Mouse (Mus musculus): ENCODE measurements around the gene Sp3. TPM values are rescaled to one million over a fixed set of nuclear protein-coding genes. Genes with fewer than 3 reads are reported as not detected.
"Not testable (repeated sequence)": the region's sequence is repeated elsewhere in the genome, so short reads cannot be mapped to it uniquely, and the experiment has no call there.

Gene Sp3
- total RNA-seq, 2 experiments from 2014 or later, result 19.7 to 21.1 TPM

- DNase-seq, result no peak
- intact Hi-C loops (cut with DNase I), result no loop called here
These were observed 23.8 kb downstream of the Sp3 start for GRCm38 (mm10) chr2:72956415-72956814.

DNA sequence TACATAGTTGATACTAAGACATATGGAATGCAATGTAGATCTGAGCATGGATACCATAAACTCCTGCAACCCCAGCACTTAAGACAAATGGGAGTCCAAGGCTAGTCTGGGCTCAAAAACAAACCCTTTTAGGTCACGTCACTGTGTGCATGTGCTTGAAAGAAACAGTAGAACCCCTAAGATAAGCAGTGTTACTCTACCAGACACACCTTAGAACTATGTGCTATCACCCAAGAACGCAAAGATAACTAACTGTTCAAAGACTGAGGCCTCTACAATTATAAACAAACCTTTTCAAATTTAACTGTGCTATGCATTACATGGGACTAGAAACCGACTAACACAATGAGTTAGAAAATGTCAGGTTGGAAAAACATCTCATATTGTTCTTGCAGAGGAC, 27.3 kb downstream of the Sp3 start:
- intact Hi-C loops (cut with DNase I), result no loop called here

GRCm38 (mm10) chr2:72935937-72936336, 44.3 kb downstream of the Sp3 start:
- no peak for DNase-seq
- intact Hi-C loops (cut with DNase I), result no loop called here

More for the DNA sequence above, 27.3 kb downstream of the Sp3 start:
- no peak for DNase-seq

- intact Hi-C loops (cut with DNase I), result loop anchor here (5.0 kb wide), 1 partner anchor 195 kb away; no protein-coding TSS in a partner anchor
- DNase-seq, result no peak
These were observed 48.1 kb downstream of the Sp3 start for GRCm38 (mm10) chr2:72932186-72932585.

- intact Hi-C loops (cut with DNase I), result no loop called here
- no peak for DNase-seq
These were observed 55.3 kb downstream of the Sp3 start for GRCm38 (mm10) chr2:72924981-72925380.

GRCm38 (mm10) chr2:72916170-72916569, 64.1 kb downstream of the Sp3 start:
- no peak for DNase-seq
- intact Hi-C loops (cut with DNase I), result no loop called here

- intact Hi-C loops (cut with DNase I), result no loop called here
These were observed 64.9 kb downstream of the Sp3 start for GRCm38 (mm10) chr2:72915245-72915930.

GRCm38 (mm10) chr2:72913458-72913760, 66.8 kb downstream of the Sp3 start:
- intact Hi-C loops (cut with DNase I), result no loop called here
- no peak for DNase-seq

More at GRCm38 (mm10) chr2:72915245-72915930, 64.9 kb downstream of the Sp3 start:
- no peak for DNase-seq

DNA sequence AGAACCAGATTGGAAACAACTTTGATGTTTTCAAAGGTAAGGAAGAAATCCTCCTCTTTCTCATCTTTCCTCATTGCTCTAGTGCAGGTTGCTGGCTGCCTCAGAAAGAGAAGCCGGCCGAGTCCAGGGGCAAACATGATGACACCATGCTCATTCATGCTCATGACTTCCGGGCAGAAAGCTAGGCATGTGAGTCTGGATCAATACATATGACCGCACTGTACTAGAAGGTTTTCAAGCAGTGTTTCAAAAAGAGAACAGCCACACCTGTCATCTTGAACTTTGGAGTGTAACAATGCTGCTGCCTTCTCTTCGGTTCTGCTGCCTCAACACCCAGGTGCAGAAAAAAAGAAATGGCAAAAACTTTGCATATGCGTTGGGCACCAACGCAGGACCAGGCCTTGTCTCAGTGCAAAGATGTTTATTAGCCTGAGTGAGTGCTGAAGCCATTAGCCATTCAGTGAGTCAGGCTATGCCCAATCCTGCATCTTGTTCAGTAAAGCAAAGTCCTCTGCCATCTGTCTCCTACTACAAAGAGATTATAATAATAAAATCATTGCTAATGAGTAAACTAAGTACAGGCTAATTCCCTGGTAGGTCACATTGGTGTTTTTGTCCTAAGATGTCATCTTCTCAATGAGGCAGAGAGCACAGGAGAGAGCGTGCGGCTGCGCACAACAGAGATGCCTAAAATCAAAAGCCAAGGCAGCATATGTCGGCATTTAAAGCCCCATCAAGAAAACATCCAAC, 67.4 kb downstream of the Sp3 start:
- intact Hi-C loops (cut with DNase I), result no loop called here
- DNase-seq, result no peak

DNA sequence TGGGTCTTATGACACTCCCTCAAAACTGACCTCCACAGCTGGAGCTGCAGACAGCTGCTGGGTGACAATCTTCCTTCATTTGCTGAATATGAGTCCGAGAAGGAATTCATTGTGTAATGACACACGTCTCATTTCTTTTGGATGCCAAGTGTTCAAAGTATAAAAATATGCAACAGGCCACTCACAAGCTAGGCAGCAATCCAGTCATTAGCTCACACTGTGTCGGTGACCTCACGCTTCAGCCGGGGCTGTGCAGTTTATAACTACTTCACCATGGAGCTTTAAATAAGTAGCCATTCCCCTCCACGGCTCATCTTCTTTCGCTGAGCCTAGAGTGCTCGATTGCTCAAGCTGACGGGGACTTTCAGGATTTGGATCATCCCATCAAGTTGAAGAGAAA, 68.7 kb downstream of the Sp3 start:
- intact Hi-C loops (cut with DNase I), result no loop called here

DNA sequence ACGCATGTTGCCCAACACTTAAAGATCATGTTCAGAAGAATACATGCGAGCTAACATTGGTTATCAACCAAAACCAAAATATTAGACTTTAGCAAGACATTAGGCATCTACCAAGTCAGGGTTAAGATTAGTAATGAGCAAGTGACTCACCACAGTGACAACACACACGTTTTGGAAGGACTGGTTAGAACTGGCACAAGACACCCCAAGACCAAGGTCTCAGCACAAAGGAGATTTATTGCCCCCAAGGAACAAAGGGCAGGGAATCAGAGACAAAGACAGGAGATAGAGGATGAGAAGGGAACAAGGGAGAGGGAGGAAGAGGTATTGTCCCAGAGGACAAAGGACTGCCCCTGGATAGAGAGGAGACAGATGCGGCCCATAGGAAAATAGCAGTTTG, 71.2 kb downstream of the Sp3 start:
- DNase-seq, result no peak
- intact Hi-C loops (cut with DNase I), result loop anchor here (5.0 kb wide), 1 partner anchor 92 kb away; no protein-coding TSS in a partner anchor

More for the DNA sequence above, 68.7 kb downstream of the Sp3 start:
- peak in 1 of 2 experiments; percentile 27 for DNase-seq

DNA sequence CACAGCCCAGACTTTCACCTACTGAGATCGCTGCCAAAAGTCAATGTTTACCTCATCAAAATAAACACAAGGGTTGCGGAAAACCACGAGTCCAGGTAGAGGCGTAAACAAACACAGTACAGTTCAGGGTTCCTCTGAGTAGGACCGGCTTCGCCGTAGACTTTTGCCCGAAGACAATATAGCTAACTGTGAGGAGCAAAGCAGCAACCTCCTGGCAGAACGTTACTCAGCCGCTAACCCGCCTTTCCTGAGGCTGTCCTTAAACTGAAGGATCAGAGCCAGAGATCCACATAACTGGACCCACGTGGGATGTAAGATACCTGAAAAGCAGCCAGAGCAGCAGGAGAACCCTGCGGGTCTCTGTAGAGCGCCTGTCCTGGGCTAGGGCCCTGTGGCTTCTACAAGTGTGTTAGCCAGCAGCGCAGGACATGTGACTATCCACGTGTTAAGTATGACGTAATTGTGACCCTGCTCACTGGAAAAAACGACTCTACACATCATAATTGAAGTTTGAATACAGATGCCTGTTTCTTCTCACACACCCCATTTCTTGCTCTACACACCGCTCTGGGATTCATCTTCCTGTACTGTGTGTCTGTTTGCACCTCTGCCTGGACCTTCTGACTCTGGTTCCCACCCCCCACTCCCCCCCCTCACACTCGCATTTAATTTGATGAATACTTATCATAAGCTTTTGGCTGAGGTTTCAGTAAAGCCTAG, 71.9 kb downstream of the Sp3 start:
- no peak for DNase-seq
- intact Hi-C loops (cut with DNase I), result loop anchor here (5.0 kb wide), 1 partner anchor 91 kb away; no protein-coding TSS in a partner anchor

DNA sequence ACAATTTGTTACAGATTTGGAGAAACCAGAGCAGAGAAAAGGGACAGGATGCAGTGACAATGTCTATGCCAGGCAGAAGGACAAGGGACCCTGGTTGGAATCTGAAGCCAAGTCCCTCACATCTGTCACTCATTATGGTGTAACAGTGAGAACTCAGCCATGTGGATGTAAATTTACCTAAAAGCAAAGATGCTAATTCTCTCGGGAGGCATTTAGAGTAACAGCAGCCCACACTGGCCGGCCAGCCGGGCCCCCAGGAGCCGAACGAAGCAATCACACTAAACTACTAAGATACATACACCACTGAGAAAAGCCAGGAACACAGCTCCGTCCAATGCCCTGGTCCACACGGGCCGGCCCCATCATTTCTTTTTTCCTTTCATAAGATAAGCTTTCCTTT, 73.5 kb downstream of the Sp3 start:
- no peak for DNase-seq
- intact Hi-C loops (cut with DNase I), result loop anchor here (5.0 kb wide), 1 partner anchor 89 kb away; no protein-coding TSS in a partner anchor

DNA sequence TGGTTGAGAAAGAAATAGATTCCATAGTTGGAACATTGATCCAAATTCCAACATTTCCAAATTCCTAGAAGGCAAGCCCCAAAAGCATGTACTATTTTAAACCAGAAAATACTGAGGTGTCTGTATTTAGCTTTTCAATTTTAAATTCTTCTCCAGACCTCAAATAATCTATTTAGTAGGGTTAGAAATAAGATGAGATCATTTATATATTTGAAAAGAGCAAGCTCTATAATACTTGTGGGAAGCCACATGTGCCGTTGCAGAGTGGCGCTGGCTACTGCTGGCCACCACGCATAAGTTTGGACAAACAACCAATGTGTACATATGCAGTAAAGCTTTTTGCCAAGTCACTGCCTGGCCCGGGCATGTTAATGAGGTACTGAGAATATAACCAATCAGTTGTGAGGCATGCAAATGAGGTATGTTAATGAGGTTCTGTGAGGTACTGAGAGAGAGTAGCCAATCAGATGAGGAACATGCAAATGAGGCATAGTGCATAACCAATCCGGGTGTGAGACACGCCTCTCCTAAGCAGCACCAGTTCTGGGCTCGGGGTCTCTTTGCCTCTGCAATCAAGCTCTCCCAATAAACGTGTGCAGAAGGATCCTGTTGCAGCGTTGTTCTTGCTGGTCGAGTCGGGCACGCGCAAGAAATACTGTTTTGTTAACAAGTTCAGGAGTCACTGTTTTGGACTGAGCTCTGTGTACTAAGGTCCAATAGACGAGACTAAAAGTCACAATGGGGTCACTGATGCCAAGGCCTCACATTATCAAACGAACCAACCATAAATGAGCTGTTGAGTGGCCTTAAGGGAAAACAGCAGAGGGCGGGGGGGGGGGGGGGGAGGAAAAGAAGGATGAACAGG, 77.2 kb downstream of the Sp3 start:
- DNase-seq; intact Hi-C loops (cut with DNase I): not testable (repeated sequence)

DNA sequence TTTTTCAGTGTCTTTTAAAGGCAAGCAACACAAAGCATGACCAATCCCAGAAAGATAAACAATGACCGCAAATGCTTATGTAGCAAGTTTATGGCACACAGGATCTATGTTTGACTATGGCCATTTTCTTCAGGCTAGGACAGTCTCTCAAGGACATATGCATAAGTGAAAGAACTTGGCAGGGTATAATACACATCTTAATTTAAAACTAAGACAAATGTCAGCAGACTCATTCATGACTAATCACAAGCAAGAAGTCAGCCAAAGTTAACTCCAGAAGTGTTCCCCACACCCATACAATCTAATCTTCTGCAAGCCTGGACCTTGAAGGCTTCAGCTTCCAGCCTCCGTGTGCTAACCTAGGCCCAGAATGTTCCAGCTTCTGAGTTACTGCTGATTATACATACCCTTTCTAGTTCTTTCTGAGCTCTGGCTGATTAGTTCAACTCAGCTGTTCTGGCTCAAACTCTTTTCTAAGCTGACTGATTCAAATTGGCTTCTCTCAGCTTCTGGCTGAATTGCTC, 81.4 kb downstream of the Sp3 start:
- DNase-seq, result no peak
- intact Hi-C loops (cut with DNase I), result no loop called here

GRCm38 (mm10) chr2:72898094-72898781, 82.0 kb downstream of the Sp3 start:
- intact Hi-C loops (cut with DNase I), result no loop called here
- DNase-seq, result no peak

- intact Hi-C loops (cut with DNase I), result no loop called here
- no peak for DNase-seq
These were observed 90.4 kb downstream of the Sp3 start for GRCm38 (mm10) chr2:72889806-72890205.
